Mouse (Mus musculus) frontal cortex, adult 2 months (tissue): ENCODE measurements around the gene Fbxw20. TPM values are rescaled to one million over a fixed set of nuclear protein-coding genes. Genes with fewer than 3 reads are reported as not detected.
"Not testable (repeated sequence)": the region's sequence is repeated elsewhere in the genome, so short reads cannot be mapped to it uniquely, and the experiment has no call there.

Source experiments
- DNase-seq, 2 experiments: peaks; one replicate each; pipeline ENCODE4 v3.0.0; 2022; ENCODE audit warnings: low spot score in 1 of 2; ENCODE audit errors: extremely low spot score in 1 of 2
- polyA plus RNA-seq: library from polyadenylated mRNA; depleted of rRNA; stranded (reverse); fragments of >200 nt; gene quantifications from 2 replicates; pipeline ENCODE4 v1.2.3, GENCODE M21; 2012; rRNA removed

The Fbxw20 gene
- not detected in 2 replicates for polyA plus RNA-seq

DNA sequence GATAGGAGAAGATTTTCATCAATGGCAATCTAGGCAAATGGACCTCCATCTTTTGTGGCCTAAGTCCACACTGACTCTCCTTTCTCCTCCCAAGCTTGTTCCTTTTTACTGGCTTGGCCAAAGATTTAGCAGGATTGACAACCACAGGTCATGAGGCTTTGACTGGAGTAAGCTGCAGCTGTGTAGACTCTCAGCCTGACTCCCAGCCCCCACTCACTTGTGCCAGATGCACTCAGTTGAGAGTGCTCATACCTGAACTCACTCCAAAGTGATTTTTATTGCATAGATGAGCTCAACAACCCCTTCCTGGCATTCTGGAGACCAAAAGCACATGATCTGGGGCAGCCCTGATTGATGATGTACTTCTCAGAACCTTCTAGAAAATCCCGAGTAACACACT is at the start of gene Fbxw20:
Gene Fbxw20, minus strand, starts transcription at position 101 of the 400 bp plus-strand sequence.
- no peak for DNase-seq

DNA sequence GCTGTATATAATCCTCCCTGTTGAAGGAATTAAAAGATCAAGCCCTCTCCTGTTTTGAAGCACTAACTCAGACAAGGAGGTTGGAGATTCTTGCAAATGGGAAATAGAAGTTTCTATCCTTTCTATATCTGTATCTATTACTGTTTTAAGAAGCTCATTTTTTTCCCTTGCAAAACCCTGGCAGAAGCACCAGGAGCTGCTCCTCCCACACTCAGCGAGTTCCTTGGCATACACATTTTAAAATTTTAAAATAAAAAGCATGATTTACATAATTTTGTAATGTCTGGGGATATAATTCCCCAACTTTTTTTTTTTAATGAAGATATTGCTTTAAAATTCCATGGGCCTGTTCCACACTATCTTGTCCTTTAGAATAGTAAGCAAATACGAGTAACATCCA is 28.5 kb upstream of the Fbxw20 start:
- peak; percentile 26 to 62 for DNase-seq

DNA sequence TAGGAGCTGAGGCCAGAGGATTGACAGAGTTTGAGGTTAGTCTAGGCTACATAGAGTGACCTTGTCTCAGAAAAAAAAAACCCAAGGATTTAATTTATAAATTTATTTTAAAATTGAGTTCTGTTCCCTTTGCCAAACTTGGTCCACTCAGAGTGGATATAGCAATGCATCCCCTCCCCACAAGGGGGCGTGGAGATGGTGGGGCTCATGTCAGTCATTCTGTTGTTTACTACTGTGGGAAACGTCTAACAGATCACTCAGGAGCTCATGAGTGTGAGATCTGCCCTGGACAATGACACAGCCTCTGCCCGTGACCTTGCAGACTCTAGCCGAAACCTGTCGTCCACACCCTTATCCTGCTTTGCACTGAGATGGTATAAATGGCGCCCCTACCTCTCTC is 16.1 kb downstream of the Fbxw20 start:
- DNase-seq: no peak

DNA sequence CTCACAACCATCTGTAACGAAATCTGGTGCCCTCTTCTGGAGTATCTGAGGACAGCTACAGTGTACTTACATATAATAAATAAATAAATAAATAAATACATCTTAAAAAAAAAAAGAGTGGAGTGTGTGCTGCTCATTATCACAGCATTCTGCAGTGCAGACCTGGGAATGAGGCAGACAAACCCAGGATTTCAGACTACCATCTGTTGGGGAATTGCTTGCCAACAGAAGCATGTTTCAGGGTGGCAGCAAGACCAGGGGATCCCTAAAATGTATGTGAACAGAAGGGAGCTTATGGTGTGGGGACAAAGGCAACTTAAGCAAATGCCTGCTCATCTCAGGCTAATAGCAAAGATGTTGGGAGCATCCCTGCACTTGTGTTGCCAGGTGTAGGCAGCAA is 33.2 kb downstream of the Fbxw20 start:
- peak in 1 of 2 experiments; percentile 3 for DNase-seq

DNA sequence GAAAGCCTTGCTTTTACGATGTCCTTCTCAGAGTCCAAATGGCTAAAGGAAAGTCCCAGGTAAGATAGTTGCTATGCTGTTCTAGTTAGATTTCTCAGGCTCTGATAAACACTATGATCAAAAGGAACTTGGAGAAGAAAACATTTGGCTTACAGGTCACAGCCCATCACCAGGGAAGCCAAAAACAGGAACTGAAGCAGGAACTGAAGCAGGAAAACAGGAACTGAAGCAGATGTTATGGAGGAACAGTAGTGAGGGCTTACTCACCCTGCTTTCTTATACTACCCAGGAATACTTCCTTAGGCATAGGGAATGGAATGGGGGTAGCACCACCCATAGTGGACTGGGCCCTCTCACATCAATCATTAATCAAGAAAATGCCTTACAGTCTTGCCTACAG is 34.2 kb downstream of the Fbxw20 start:
- no peak for DNase-seq

DNA sequence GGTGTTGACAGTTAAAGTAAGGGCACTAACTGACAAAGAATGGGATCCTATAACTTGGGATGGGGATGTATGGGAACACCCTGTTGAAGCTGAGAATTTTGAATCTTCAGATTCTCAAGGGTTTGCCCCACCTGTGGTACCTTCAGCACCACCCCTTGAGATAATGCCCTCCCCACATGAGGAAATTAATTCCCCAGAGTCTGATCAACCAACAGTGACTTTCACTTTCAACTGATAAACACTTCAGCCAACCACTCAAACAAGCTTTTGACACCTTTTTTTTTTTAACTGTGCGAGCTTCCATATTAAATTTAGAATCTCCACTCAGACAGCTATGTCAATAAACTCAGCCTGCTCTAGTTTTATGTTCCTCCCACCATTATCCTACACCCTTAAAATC is 35.2 kb downstream of the Fbxw20 start:
- DNase-seq: no peak

DNA sequence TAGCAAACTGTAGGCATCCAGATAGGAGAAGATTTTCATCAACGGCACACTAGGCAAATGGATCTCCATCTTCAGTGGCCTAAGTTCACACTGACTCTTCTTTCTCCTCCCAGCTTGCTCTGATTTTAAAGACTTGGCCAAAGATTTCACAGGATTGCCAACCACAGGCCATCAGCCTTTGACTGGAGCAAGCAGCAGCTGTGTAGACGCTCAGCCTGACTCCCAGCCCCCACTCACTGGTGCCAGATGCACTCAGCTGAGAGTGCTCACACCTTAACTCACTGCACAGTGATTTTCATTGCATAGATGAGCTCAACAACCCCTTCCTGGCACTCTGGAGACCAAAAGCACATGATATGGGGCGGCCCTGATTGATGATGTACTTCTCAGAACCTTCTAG is 38.7 kb downstream of the Fbxw20 start, which contains the start of gene Fbxw13:
Gene Fbxw13, minus strand, starts transcription at position 101 of the 400 bp plus-strand sequence.
- not testable (repeated sequence) for DNase-seq

DNA sequence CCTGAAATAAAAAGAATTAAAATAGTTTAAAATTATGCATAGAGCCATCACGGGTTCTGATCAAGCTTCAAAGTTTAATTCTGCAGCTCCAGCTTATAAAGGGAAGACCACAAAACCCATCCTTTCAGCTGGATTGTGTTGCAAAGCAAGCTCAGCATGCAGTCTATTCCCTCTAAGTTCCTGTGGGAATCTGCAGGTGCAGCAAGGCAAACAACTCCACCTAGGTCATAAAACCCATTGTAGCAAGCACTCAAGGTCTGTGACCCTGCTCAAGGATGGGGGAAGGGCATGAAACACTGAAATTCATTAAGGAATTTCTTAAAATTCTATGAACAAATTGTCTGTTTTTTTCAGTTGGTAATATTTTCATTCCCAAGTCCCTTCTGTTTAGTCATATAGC is 57.3 kb downstream of the Fbxw20 start:
- DNase-seq: no peak

DNA sequence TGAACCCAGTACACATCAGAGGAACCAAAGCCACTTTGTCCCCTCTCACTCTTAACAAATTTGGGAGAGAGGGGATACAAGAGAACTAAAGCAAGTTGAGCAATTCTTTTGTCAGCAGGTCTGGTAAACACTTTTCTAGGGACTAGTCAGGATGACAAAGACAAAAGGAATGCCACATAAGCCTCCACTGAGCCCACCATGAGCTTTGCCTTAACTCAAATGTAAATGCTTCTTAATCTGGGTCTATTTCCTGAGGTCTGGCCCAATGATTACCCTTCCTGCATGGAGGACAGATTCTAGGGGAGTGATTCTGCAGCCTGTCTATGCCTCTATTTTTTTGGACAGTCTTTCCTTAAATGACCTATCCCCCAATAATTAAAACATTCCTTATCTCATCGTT is 58.3 kb downstream of the Fbxw20 start:
- DNase-seq: no peak

Other genes starting within 250 kb of the Fbxw20 start
- 0.38 and 0.92 TPM in 2 replicates for gene Ucn2, start 248.7 kb downstream of the Fbxw20 start, polyA plus RNA-seq
- 17.9 and 18.1 TPM in 2 replicates for gene Pfkfb4, start 243.0 kb downstream of the Fbxw20 start, polyA plus RNA-seq
- gene Shisa5, start 196.2 kb downstream of the Fbxw20 start, polyA plus RNA-seq: 101 and 107 TPM in 2 replicates
- gene Trex1, start 175.0 kb downstream of the Fbxw20 start, polyA plus RNA-seq: 36.9 and 43.5 TPM in 2 replicates
- 35.6 and 37.6 TPM in 2 replicates for gene Atrip, start 160.6 kb downstream of the Fbxw20 start, polyA plus RNA-seq
- 5.9 and 6.0 TPM in 2 replicates for gene Ccdc51, start 152.3 kb downstream of the Fbxw20 start, polyA plus RNA-seq
- gene Tma7, start 152.2 kb downstream of the Fbxw20 start, polyA plus RNA-seq: 173 and 184 TPM in 2 replicates
- 27.6 and 32.6 TPM in 2 replicates for gene Plxnb1, start 139.4 kb downstream of the Fbxw20 start, polyA plus RNA-seq
- not detected in 2 replicates for gene Fbxw21, start 72.7 kb downstream of the Fbxw20 start, polyA plus RNA-seq
- gene Fbxw13, start 38.8 kb downstream of the Fbxw20 start, polyA plus RNA-seq: not detected in 2 replicates
- 0.06 TPM in 1 of 2 replicates, not detected in the other for gene Fbxw14, start 52.9 kb upstream of the Fbxw20 start, polyA plus RNA-seq
- gene Fbxw28, start 104.9 kb upstream of the Fbxw20 start, polyA plus RNA-seq: not detected in 2 replicates
- not detected in 2 replicates for gene Fbxw22, start 169.5 kb upstream of the Fbxw20 start, polyA plus RNA-seq
- gene Fbxw16, start 214.4 kb upstream of the Fbxw20 start, polyA plus RNA-seq: not detected in 2 replicates